Mouse (Mus musculus) G1E (cell line): ENCODE measurements around the gene Slc2a1.

Experiments
- CTCF ChIP-seq: IDR thresholded peaks from 2 replicates; pipeline ENCODE4 v1.5.1; 2012; ENCODE audit warnings: low read depth, low read length, inconsistent platforms, mixed read lengths
- GATA1 ChIP-seq: IDR thresholded peaks from 2 replicates; pipeline ENCODE4 v1.6.1; 2012; ENCODE audit warnings: borderline replicate concordance, low read length, inconsistent platforms, mixed read lengths
- GATA2 ChIP-seq: IDR thresholded peaks from 2 replicates; pipeline ENCODE4 v1.6.1; 2012; ENCODE audit warnings: low read depth, low read length, inconsistent platforms, borderline replicate concordance
- POLR2AphosphoS5 ChIP-seq: IDR thresholded peaks from 2 replicates; pipeline ENCODE4 v1.6.1; 2012; ENCODE audit warnings: low read depth, low read length, inconsistent platforms; ENCODE audit not compliant: insufficient replicate concordance
- TAL1 ChIP-seq: conservative IDR thresholded peaks from 2 replicates; pipeline ENCODE4 v1.6.1; 2012; ENCODE audit warnings: low read depth, low read length, inconsistent platforms, mixed read lengths

DNA sequence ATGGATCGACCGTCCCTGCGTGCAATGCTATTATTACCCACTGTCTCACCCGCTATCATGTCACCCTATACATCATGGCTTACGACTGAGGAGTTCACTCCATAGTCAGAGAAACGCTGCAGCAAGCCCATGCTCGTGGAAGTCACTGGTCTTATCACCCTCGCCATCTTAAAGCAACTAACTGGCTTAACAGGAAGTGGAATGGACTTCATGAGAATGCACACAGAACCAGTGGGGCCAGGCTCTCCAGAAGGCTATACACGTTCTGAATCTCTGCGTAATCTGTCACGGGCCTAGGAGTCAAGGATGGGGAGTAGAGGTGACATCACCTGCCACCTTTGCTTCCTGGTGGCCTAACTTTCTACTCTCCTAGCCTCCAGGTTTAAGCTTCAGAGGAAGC is 40.2 kb downstream of the Slc2a1 start:
- TF ChIP-seq CTCF (no peak), GATA1 (no peak), TAL1 (no peak), POLR2AphosphoS5 (no peak), GATA2 (0 out of 2 replicates have a peak, but pooled peaks have one; percentile 7)
